Mouse (Mus musculus) thymus, adult 2 months (tissue): Measurements from ENCODE around the gene Tmem35b. TPM values are rescaled to one million over a fixed set of nuclear protein-coding genes. Genes with fewer than 3 reads are reported as not detected.

Experiments used
- DNase-seq: peaks from one replicate; pipeline ENCODE4 v3.0.0; 2021
- H3K27ac ChIP-seq: fragments of 200-500 bp; 2 replicates; pipeline ENCODE4 v1.5.1; 2012; ENCODE audit warnings: low read length, control low read depth; ENCODE audit not compliant: control insufficient read depth, insufficient read depth
- H3K27me3 ChIP-seq: fragments of 200-500 bp; 2 replicates; pipeline ENCODE4 v1.6.1; 2012; ENCODE audit warnings: mild to moderate bottlenecking, low read length, moderate library complexity, mixed read lengths; ENCODE audit not compliant: control insufficient read depth, insufficient read depth
- H3K36me3 ChIP-seq: fragments of 200-500 bp; 2 replicates; pipeline ENCODE4 v1.6.1; 2012; ENCODE audit warnings: mild to moderate bottlenecking, low read length, moderate library complexity; ENCODE audit not compliant: control insufficient read depth, insufficient read depth
- H3K4me1 ChIP-seq: fragments of 200-500 bp; replicated peaks from 2 replicates; pipeline ENCODE4 v1.6.1; 2012; ENCODE audit warnings: low read length; ENCODE audit not compliant: control insufficient read depth, insufficient read depth
- H3K4me3 ChIP-seq: fragments of 200-500 bp; 2 replicates; pipeline ENCODE4 v1.5.1; 2012; ENCODE audit warnings: mild to moderate bottlenecking, low read length, control low read depth, moderate library complexity; ENCODE audit not compliant: control insufficient read depth, insufficient read depth
- CTCF ChIP-seq: fragments of 200-500 bp; IDR thresholded peaks from 2 replicates; pipeline ENCODE4 v1.5.1; 2012; ENCODE audit warnings: mild to moderate bottlenecking, control low read depth, low read length, moderate library complexity, borderline replicate concordance; ENCODE audit not compliant: control insufficient read depth, poor library complexity, insufficient read depth; ENCODE audit errors: extremely low read depth
- POLR2A ChIP-seq: fragments of 200-500 bp; IDR thresholded peaks from 2 replicates; pipeline ENCODE4 v1.6.1; 2012; ENCODE audit warnings: mild to moderate bottlenecking, low read length, control low read depth, moderate library complexity; ENCODE audit not compliant: control insufficient read depth, poor library complexity, insufficient read depth; ENCODE audit errors: extremely low read depth
- WGBS: fragments of 180-500 bp; shearing (Covaris S2); methylation state at CpG from one replicate; pipeline ENCODE4 v1.1.7; 2018; 5-methylcytosine and 5-hydroxymethylcytosine counted together
- polyA plus RNA-seq: library from polyadenylated mRNA; depleted of rRNA; stranded (reverse); fragments of >200 nt; gene quantifications from 2 replicates; pipeline ENCODE4 v1.2.3, GENCODE M21; 2012; rRNA removed

The Tmem35b gene
- 11.3 and 11.9 TPM in 2 replicates for polyA plus RNA-seq

GRCm38 (mm10) chr4:127123391-127123790, at the start of gene Tmem35b:
Gene Tmem35b (plus strand): TSS chr4:127123691.
- no peak within 1 kb of the TSS for H3K27ac ChIP-seq
- H3K36me3 ChIP-seq = no peaks in the 10 kb centered on the region
- DNase-seq = no peak
- no peaks in the 10 kb centered on the region for H3K27me3 ChIP-seq
- whole genome bisulfite sequencing = 95% methylated on average over 5 of the region's 5 CpGs
- peaks cover 10% of the 10 kb centered on the region for H3K4me1 ChIP-seq
- TF ChIP-seq CTCF (no peak), POLR2A (no peak)
- H3K4me3 ChIP-seq = no peak within 1 kb of the TSS

- H3K4me1 ChIP-seq = peaks cover 4% of the 10 kb centered on the region
- H3K36me3 ChIP-seq = no peaks in the 10 kb centered on the region
- DNase-seq = no peak
- no peak overlapping the region for H3K27ac ChIP-seq
- WGBS = 66% methylated on average over 1 of the region's 1 CpGs
- no peak overlapping the region for H3K4me3 ChIP-seq
- TF ChIP-seq CTCF (no peak), POLR2A (no peak)
- H3K27me3 ChIP-seq = no peaks in the 10 kb centered on the region
Observed at GRCm38 (mm10) chr4:127074915-127075314, 48.6 kb upstream of the Tmem35b start.

- WGBS = 1% methylated on average over 46 of the region's 46 CpGs
- 0 out of 2 replicates have a peak within 1 kb of the TSS, but pooled peaks have one; percentile 29 for H3K27ac ChIP-seq
- H3K36me3 ChIP-seq = no peaks in the 10 kb centered on the region
- H3K4me3 ChIP-seq = peak within 1 kb of the TSS; percentile 53
- H3K27me3 ChIP-seq = no peaks in the 10 kb centered on the region
- peaks cover 4% of the 10 kb centered on the region for H3K4me1 ChIP-seq
- DNase-seq = peak; percentile 94
- peak; percentile 45; the same call in 1 of the 2 replicates for TF ChIP-seq CTCF
- peak; percentile 74; the same call in 1 of the 2 replicates for TF ChIP-seq POLR2A
Observed at GRCm38 (mm10) chr4:127076875-127077548, 46.5 kb upstream of the Tmem35b start, which contains the start of gene Zmym6. Gene Zmym6 (plus strand): TSS chr4:127077383.

DNA sequence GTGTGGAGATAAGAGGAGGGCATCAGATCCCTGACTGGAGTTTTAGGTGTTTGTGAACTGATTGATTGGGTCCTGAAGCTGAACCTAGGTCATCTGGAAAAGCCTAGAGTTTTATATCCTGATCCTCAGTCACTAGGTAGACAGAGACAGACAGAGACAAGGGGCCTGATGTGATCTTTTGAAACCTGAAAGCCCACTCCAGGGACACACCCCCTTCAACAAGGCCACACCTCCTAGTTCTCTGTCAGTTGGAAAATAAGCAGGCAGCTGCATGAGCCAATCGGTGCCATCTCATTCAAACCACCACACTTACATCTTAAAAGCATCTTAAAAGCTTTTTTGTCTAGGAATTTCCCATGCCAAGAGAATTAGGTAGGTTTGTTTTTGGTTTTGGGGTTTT, 42.7 kb upstream of the Tmem35b start:
- no peak for DNase-seq
- no peak overlapping the region for H3K27ac ChIP-seq
- no peak overlapping the region for H3K4me3 ChIP-seq
- no peaks in the 10 kb centered on the region for H3K27me3 ChIP-seq
- no peaks in the 10 kb centered on the region for H3K36me3 ChIP-seq
- TF ChIP-seq CTCF = no peak
- no peak for TF ChIP-seq POLR2A
- 62% methylated on average over 1 of the region's 1 CpGs for WGBS
- peaks cover 4% of the 10 kb centered on the region for H3K4me1 ChIP-seq

DNA sequence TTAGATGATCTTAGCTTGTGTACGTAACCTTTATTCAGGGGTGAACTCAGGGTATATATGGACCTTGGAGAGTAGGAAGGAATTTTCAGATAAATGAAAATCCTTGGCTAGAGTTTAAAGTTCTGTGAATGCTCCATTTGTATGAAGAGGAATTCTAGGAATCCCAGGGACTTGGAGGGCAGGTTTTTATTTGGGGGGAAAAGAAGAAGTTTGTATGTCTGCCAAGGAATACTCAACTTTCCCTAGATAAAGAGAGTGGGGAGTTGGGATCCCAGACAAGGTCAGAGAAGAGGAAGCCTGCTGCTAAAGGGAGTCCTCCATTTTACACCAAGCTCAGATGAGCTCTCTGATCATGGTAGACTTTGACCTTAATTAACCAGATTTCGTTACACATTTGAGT, 40.4 kb upstream of the Tmem35b start:
- no peak for DNase-seq
- no peaks in the 10 kb centered on the region for H3K36me3 ChIP-seq
- no peaks in the 10 kb centered on the region for H3K4me1 ChIP-seq
- H3K4me3 ChIP-seq = no peak overlapping the region
- 97% methylated on average over 2 of the region's 2 CpGs for WGBS
- no peak overlapping the region for H3K27ac ChIP-seq
- H3K27me3 ChIP-seq = no peaks in the 10 kb centered on the region
- TF ChIP-seq POLR2A (no peak), CTCF (no peak)

DNA sequence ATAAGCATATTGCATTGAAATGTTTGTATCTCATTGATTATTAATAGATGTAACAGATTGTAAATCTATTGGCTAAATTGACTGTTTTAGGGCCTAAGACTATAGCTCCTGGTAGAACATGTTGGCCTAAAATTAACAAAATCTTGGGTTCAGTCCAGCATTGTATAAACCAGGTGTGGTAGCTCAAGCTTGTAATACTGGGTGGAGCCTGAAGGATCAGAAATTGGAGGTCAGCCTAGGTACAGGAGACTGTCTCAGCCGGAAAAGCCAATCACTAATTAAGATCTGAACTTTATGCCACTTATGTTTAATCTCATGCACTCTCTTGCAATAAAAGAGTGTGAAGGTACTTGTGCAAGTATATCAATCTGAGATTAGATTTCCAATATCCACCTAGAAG, 37.7 kb upstream of the Tmem35b start:
- no peak overlapping the region for H3K4me3 ChIP-seq
- H3K27me3 ChIP-seq = no peaks in the 10 kb centered on the region
- WGBS = 89% methylated on average over 1 of the region's 1 CpGs
- H3K36me3 ChIP-seq = peaks cover 4% of the 10 kb centered on the region; the same call in 1 of the 2 replicates
- no peaks in the 10 kb centered on the region for H3K4me1 ChIP-seq
- DNase-seq = no peak
- no peak overlapping the region for H3K27ac ChIP-seq
- TF ChIP-seq POLR2A (no peak), CTCF (no peak)

DNA sequence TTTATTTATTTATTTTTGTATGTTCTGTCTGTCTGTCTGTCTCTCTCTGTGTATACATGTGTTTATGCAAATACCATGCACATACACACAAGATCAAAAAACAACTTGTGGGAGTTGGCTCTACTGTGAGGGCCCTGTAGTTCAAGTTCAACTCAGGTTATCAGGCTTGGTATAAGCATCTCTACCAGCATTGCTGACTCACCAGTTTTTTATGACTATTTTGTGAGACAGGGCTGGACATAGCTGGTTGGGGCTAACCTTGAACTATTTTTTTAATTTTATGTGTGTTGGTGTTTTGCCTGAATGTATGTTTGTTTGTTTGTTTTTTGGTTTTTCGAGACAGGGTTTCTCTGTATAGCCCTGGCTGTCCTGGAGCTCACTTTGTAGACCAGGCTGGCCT, 32.3 kb upstream of the Tmem35b start:
- TF ChIP-seq POLR2A (no peak), CTCF (no peak)
- WGBS = 94% methylated on average over 1 of the region's 1 CpGs
- H3K4me3 ChIP-seq = no peak overlapping the region

More for the DNA sequence above, 32.3 kb upstream of the Tmem35b start:
- Histone ChIP-seq H3K27ac (no peak overlapping the region), H3K27me3 (no peaks in the 10 kb centered on the region), H3K36me3 (peaks cover 4% of the 10 kb centered on the region; the same call in 1 of the 2 replicates), H3K4me1 (peaks cover 9% of the 10 kb centered on the region)
- DNase-seq = no peak
